Mouse (Mus musculus) C2C12 (cell line): ENCODE measurements at regions not wholly inside any gene's neighbourhood (a gene's known extent, or its start where the extent isn't known, plus 50 kb on each side); places are given as distances from the start of the nearest gene placed in this dataset.

Experiments used
- CEBPB ChIP-seq: IDR thresholded peaks from one replicate; pipeline ENCODE4 v1.6.1; 2011; ENCODE audit warnings: low read depth, mild to moderate bottlenecking, control low read depth, moderate library complexity
- CTCF ChIP-seq: IDR thresholded peaks from one replicate; pipeline ENCODE4 v1.5.1; 2011; ENCODE audit not compliant: control insufficient read depth, insufficient read depth, insufficient read length
- MAX ChIP-seq: IDR thresholded peaks from one replicate; pipeline ENCODE4 v1.6.1; 2011; ENCODE audit warnings: mild to moderate bottlenecking, control low read depth
- MYOD1 ChIP-seq: IDR thresholded peaks from one replicate; pipeline ENCODE4 v1.6.1; 2011; ENCODE audit warnings: low read depth; ENCODE audit not compliant: control insufficient read depth, insufficient read length
- MYOG ChIP-seq: IDR thresholded peaks from one replicate; pipeline ENCODE4 v1.6.1; 2011; ENCODE audit not compliant: control insufficient read depth, insufficient read length; ENCODE audit errors: extremely low read depth
- USF1 ChIP-seq: IDR thresholded peaks from one replicate; pipeline ENCODE4 v1.6.1; 2011; ENCODE audit warnings: low read depth, mild to moderate bottlenecking, control low read depth, moderate library complexity

DNA sequence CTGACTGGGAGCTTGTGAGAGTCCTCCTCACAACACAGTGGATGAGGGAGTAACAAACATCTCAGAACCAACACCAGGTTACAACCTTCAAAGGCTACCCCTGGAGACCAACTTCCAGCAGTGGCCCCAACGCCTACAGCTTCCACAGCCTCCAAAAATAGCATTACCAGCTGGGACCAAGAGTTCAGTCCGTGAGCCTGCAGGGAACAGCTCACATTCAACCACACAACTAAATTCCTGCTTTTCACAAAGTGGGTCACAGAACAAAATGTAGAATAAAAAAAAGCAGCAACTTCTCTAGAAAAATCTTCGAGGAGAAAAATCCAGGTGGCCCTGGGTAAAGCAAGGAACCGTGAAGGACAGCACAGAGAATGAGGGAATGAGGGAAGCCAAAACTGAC is 485.0 kb upstream of the Atp11b start:
- TF ChIP-seq CTCF (no peak), MAX (no peak), MYOD1 (no peak), USF1 (no peak), MYOG (no peak), CEBPB (no peak)
